Mouse (Mus musculus) cerebellum, postnatal 36 days (tissue): Measurements from ENCODE around the gene Rtel1.

ENCODE experiments used
- DNase-seq, 2 experiments: peaks; one replicate each; pipeline ENCODE4 v3.0.0; 2021 to 2022; ENCODE audit warnings: mixed read lengths in 2 of 2

Rtel1 gene

GRCm38 (mm10) chr2:181319248-181320102 lies at the start of gene Rtel1:
Gene Rtel1, plus strand, starts transcription at chr2:181319739.
- DNase-seq: peak; percentile 80 to 85

- DNase-seq: no peak
These were observed 47.4 kb upstream of the Rtel1 start for GRCm38 (mm10) chr2:181272092-181272491.

GRCm38 (mm10) chr2:181273829-181274228 lies 45.7 kb upstream of the Rtel1 start:
- DNase-seq: no peak

- DNase-seq: no peak
These were observed 44.9 kb upstream of the Rtel1 start for GRCm38 (mm10) chr2:181274639-181275038.

- DNase-seq: no peak
These were observed 42.8 kb upstream of the Rtel1 start for GRCm38 (mm10) chr2:181276766-181277165.

- no peak for DNase-seq
These were observed 41.7 kb upstream of the Rtel1 start for GRCm38 (mm10) chr2:181277866-181278265.

GRCm38 (mm10) chr2:181279968-181280367 lies 39.6 kb upstream of the Rtel1 start:
- no peak for DNase-seq

GRCm38 (mm10) chr2:181286629-181287337 lies 32.8 kb upstream of the Rtel1 start:
- DNase-seq: no peak

- peak; percentile 79 to 85 for DNase-seq
These were observed 32.1 kb upstream of the Rtel1 start for GRCm38 (mm10) chr2:181287338-181287957.

GRCm38 (mm10) chr2:181287958-181288350 lies 31.6 kb upstream of the Rtel1 start, which contains the start of gene Gmeb2:
Gene Gmeb2, minus strand, starts transcription at chr2:181288035.
- peak; percentile 92 to 94 for DNase-seq

- DNase-seq: no peak
These were observed 30.8 kb upstream of the Rtel1 start for GRCm38 (mm10) chr2:181288691-181289090.

- no peak for DNase-seq
These were observed 28.6 kb upstream of the Rtel1 start for GRCm38 (mm10) chr2:181290937-181291336.

GRCm38 (mm10) chr2:181302041-181302440 lies 17.5 kb upstream of the Rtel1 start:
- DNase-seq: no peak

- no peak for DNase-seq
These were observed 14.6 kb upstream of the Rtel1 start for GRCm38 (mm10) chr2:181304944-181305343.

GRCm38 (mm10) chr2:181307144-181307804 lies 12.3 kb upstream of the Rtel1 start:
- peak; percentile 53 to 58 for DNase-seq

- no peak for DNase-seq
These were observed 7.1 kb upstream of the Rtel1 start for GRCm38 (mm10) chr2:181312435-181312834.

GRCm38 (mm10) chr2:181313006-181313343 lies 6.6 kb upstream of the Rtel1 start:
- DNase-seq: no peak

GRCm38 (mm10) chr2:181313344-181314079 lies 6.0 kb upstream of the Rtel1 start:
- peak in 1 of 2 experiments; percentile 54 for DNase-seq

GRCm38 (mm10) chr2:181314080-181314810 lies 5.3 kb upstream of the Rtel1 start, which contains the start of gene Stmn3:
Gene Stmn3, minus strand, starts transcription at chr2:181314500.
- peak; percentile 81 to 87 for DNase-seq

GRCm38 (mm10) chr2:181320103-181320499 lies 562 bp downstream of the Rtel1 start:
- no peak for DNase-seq

GRCm38 (mm10) chr2:181322136-181322535 lies 2.6 kb downstream of the Rtel1 start:
- DNase-seq: no peak
